Mouse (Mus musculus): ENCODE results near the gene Zfp658. TPM values are rescaled to one million over a fixed set of nuclear protein-coding genes. Genes with fewer than 3 reads are reported as not detected.
A peak's percentile ranks its signal among the peaks of the same experiment; 100 is the strongest.

Gene Zfp658
- total RNA-seq, 2 experiments from 2014 or later: not detected

- ATAC-seq (replicated peaks; ENCODE audit: low FRiP score, poor library complexity, severe bottlenecking): peak; percentile 86
Observed at GRCm38 (mm10) chr7:43579440-43580171, 17.6 kb downstream of the Zfp658 start, which contains the start of gene Zfp719. Gene Zfp719 (plus strand): TSS chr7:43579610.

DNA sequence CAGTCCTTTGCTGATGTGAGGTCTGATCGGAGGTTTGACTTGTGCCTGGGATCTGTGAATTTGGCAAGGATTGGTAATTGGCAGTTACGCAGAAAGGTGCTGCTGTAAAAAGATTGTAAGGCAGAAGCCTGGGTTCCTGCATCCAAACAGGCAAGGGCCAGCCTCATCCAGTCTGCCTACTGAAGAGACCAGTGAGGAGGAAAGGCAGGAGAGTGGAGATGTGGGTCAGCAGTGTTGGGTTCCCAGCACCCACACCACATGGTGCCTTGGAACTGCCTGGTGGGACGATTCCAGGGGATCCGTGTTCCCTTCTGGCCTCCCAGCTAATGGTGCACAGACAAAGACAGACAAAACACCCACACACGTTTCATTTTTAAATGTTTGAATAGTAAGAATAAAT, 18.5 kb downstream of the Zfp658 start:
- no peak for ATAC-seq (replicated peaks; ENCODE audit: low FRiP score, poor library complexity, severe bottlenecking)

DNA sequence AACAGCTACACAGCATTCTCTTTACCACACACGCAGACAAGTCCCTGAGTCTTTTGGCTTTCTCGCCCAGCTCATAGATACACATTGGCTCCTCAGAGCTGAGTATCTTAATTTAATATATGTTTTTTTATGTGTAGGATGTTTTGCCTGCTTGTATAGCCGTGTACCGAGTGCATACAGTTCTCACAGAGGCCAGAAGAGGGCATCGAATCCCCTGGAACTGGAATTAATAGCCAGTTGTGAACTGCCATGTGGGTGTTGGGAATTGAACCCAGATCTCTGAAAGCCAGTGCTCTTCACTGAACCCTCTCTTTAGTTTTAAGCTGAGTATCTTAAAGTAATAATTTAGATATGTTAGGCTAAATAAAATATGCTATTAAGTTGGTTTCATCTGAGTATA, 22.7 kb downstream of the Zfp658 start:
- no peak for ATAC-seq (replicated peaks; ENCODE audit: low FRiP score, poor library complexity, severe bottlenecking)

DNA sequence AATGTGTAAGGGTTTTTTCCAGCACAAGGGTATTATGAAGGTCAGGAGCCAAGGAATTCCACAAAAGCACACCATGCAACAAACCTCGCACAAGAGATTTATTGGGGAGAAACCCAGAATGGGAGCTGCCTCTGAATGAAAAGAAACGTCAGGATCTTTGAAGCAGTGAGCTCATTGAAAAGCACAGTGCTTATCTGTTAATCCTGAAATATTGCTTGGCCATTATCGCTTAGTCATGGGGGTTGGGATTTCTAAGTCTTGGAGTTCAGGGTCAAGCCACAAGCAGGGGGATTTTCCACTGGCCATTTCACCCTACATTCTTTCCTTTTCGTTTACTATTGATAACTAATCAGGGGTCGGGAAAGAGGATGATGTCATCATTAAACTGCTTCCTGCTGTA, 39.8 kb downstream of the Zfp658 start:
- no peak for ATAC-seq (replicated peaks; ENCODE audit: low FRiP score, poor library complexity, severe bottlenecking)

DNA sequence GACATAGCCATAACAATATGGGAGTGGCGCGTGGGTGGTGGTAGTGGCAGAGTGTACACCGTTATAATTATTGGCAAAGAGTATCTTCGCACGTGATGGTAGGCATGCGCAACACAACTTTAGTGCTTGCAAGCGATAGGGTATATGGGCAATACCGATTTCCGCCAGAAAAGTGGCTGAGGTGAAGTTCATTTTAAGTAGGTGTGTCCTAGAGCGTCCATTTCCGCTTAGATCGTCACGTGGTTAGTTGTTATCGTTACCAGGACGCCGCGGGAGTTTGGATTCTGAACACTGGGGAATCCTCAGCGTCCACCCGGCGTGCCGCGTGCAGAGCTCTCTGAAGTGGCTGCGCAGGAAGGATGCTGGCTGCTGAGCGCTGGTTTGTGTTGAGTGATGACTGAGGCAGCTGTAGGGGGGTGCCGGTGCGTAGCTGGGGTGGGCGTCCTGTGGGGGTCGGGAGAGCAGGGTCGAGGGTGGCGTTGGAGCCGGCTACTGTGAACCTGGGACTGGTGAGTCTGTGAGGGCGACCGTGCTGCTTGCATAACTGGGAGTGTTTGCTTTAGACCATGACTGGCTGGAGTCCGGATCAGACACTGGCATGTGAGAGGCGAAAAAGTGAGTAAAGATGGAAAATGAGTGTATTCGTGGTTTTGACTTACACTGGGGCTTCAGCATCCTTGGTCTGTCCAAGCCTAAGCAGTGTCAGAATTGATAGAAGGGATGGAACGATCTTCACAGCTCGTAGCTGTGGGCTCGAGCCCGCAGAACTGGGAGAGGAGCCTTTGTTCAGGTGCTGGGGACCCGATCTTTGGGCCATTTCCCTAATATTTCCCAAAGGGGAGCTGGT, 45.1 kb downstream of the Zfp658 start, which contains the start of gene Zfp819:
TSS of gene Zfp819 (plus strand) at position 274 of the 847 bp plus-strand sequence.
- ATAC-seq (replicated peaks; ENCODE audit: low FRiP score, poor library complexity, severe bottlenecking): no peak

DNA sequence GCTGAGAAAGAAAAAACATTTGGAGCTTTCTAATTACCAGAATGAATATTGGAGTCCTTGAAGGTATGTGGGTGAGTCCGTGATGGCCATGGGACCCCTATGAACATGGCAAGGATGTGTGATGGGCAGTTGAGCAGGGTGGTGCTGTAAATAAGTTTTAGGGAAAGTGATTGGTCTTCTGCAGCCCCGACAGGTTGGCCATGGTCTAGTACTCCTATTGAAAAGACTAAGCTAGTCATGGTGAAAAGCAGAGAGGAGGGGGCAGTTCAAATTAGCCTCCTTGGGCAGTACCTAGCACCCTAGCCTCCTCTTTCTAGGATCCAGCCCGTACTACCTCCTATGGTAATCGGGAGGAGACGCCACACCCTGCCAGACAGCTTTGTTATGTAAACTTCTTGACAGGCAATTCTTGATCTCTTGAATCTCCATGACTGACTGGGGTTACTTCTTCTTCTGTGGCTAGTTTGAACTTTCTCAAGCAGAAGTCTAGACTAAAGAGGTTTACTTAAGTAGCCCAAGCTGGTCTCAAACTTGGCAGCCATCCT, 45.8 kb downstream of the Zfp658 start:
- no peak for ATAC-seq (replicated peaks; ENCODE audit: low FRiP score, poor library complexity, severe bottlenecking)

GRCm38 (mm10) chr7:43608316-43608824, 46.3 kb downstream of the Zfp658 start:
- ATAC-seq (replicated peaks; ENCODE audit: low FRiP score, poor library complexity, severe bottlenecking): no peak

- ATAC-seq (replicated peaks; ENCODE audit: low FRiP score, poor library complexity, severe bottlenecking): no peak
Observed at GRCm38 (mm10) chr7:43613816-43614551, 51.9 kb downstream of the Zfp658 start.

DNA sequence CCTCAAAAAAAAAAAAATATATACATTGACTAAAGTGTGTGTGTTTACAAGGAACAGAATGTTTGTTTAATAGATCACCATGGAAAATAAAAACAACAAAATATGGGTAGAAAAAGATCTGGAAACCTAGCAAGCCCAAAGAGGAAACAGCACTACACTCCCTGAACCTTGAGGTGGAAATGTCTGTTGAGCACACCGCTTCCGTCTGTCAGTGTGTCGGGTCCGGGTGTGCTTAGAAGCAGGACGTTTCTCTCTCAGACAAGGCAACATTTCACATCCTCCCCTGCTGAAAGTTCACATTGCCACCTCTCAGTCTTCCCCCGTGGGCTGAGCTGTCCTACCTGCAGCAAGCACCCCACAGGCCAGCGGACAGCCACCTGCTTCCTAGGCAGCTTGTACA, 60.9 kb downstream of the Zfp658 start:
- no peak for ATAC-seq (replicated peaks; ENCODE audit: low FRiP score, poor library complexity, severe bottlenecking)

DNA sequence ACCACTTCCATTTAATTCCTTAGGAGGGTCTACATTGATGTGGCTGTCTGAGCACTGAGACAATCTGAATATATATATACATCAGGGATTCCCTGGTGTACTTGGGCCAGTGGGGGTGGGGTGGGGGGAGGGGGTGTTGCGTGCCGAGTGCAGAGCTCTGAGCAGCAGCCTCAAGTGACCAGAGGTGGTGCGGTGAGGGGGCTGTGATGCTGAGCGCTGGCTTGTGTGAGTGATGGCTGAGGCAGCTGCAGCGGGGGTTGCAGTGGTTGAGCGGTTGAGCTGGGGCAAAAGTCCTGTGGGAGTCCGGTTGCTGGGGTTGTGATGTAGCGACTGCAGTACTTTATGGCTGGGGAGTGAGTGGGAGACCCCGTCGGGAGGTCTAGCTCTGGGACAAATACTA, 61.8 kb downstream of the Zfp658 start:
- ATAC-seq (replicated peaks; ENCODE audit: low FRiP score, poor library complexity, severe bottlenecking): no peak

Other genes starting within 250 kb of the Zfp658 start
- 8.2 and 11.7 TPM in 2 replicates for gene Zfp715, start 249.0 kb upstream of the Zfp658 start, total RNA-seq (2015; ENCODE audit: low replicate concordance)
- gene Zfp715, start 249.0 kb upstream of the Zfp658 start, total RNA-seq (2017; ENCODE audit: low replicate concordance): 2.6 and 3.0 TPM in 2 replicates
- gene Siglecf, start 210.9 kb upstream of the Zfp658 start, total RNA-seq (2015; ENCODE audit: low replicate concordance): 2.3 and 7.7 TPM in 2 replicates
- 6.0 and 6.6 TPM in 2 replicates for gene Siglecf, start 210.9 kb upstream of the Zfp658 start, total RNA-seq (2017; ENCODE audit: low replicate concordance)
- gene Siglecg, start 154.1 kb upstream of the Zfp658 start, total RNA-seq (2015; ENCODE audit: low replicate concordance): 7.7 and 37.9 TPM in 2 replicates
- 5.2 and 10.9 TPM in 2 replicates for gene Siglecg, start 154.1 kb upstream of the Zfp658 start, total RNA-seq (2017; ENCODE audit: low replicate concordance)
- gene Lim2, start 134.6 kb upstream of the Zfp658 start, total RNA-seq (2015; ENCODE audit: low replicate concordance): 0.63 TPM in 1 of 2 replicates, not detected in the other
- gene Lim2, start 134.6 kb upstream of the Zfp658 start, total RNA-seq (2017; ENCODE audit: low replicate concordance): not detected in 2 replicates
- 157 and 163 TPM in 2 replicates for gene Nkg7, start 125.2 kb upstream of the Zfp658 start, total RNA-seq (2015; ENCODE audit: low replicate concordance)
- 21.2 and 38.3 TPM in 2 replicates for gene Nkg7, start 125.2 kb upstream of the Zfp658 start, total RNA-seq (2017; ENCODE audit: low replicate concordance)
- gene Cldnd2, start 121.5 kb upstream of the Zfp658 start, total RNA-seq (2015; ENCODE audit: low replicate concordance): not detected in 2 replicates
- not detected in 2 replicates for gene Cldnd2, start 121.5 kb upstream of the Zfp658 start, total RNA-seq (2017; ENCODE audit: low replicate concordance)
- gene Etfb, start 118.2 kb upstream of the Zfp658 start, total RNA-seq (2015; ENCODE audit: low replicate concordance): 38.8 and 72.3 TPM in 2 replicates
- 73.2 and 98.0 TPM in 2 replicates for gene Etfb, start 118.2 kb upstream of the Zfp658 start, total RNA-seq (2017; ENCODE audit: low replicate concordance)
- gene Gm45233, start 118.1 kb upstream of the Zfp658 start, total RNA-seq (2015; ENCODE audit: low replicate concordance): not detected in 2 replicates
- gene Gm45233, start 118.1 kb upstream of the Zfp658 start, total RNA-seq (2017; ENCODE audit: low replicate concordance): not detected in 2 replicates
- 2.5 and 3.7 TPM in 2 replicates for gene Vsig10l, start 99.1 kb upstream of the Zfp658 start, total RNA-seq (2015; ENCODE audit: low replicate concordance)
- 1.3 and 1.4 TPM in 2 replicates for gene Vsig10l, start 99.1 kb upstream of the Zfp658 start, total RNA-seq (2017; ENCODE audit: low replicate concordance)
- not detected in 2 replicates for gene Iglon5, start 72.2 kb upstream of the Zfp658 start, total RNA-seq (2015; ENCODE audit: low replicate concordance)
- not detected in 2 replicates for gene Iglon5, start 72.2 kb upstream of the Zfp658 start, total RNA-seq (2017; ENCODE audit: low replicate concordance)
- not detected in 2 replicates for gene 4931406B18Rik, start 56.3 kb upstream of the Zfp658 start, total RNA-seq (2015; ENCODE audit: low replicate concordance)
- not detected in 2 replicates for gene 4931406B18Rik, start 56.3 kb upstream of the Zfp658 start, total RNA-seq (2017; ENCODE audit: low replicate concordance)
- gene Cd33, start 17.8 kb upstream of the Zfp658 start, total RNA-seq (2015; ENCODE audit: low replicate concordance): 20.8 and 23.8 TPM in 2 replicates
- gene Cd33, start 17.8 kb upstream of the Zfp658 start, total RNA-seq (2017; ENCODE audit: low replicate concordance): 9.1 and 12.0 TPM in 2 replicates
- gene Zfp719, start 17.4 kb downstream of the Zfp658 start, total RNA-seq (2015; ENCODE audit: low replicate concordance): 0.19 and 4.6 TPM in 2 replicates
- 1.1 and 2.2 TPM in 2 replicates for gene Zfp719, start 17.4 kb downstream of the Zfp658 start, total RNA-seq (2017; ENCODE audit: low replicate concordance)
- gene Zfp819, start 44.9 kb downstream of the Zfp658 start, total RNA-seq (2015; ENCODE audit: low replicate concordance): not detected in 2 replicates
- gene Zfp819, start 44.9 kb downstream of the Zfp658 start, total RNA-seq (2017; ENCODE audit: low replicate concordance): not detected in 2 replicates
- not detected in 2 replicates for gene Ceacam18, start 72.5 kb downstream of the Zfp658 start, total RNA-seq (2015; ENCODE audit: low replicate concordance)
- gene Ceacam18, start 72.5 kb downstream of the Zfp658 start, total RNA-seq (2017; ENCODE audit: low replicate concordance): not detected in 2 replicates
- gene Siglece, start 97.9 kb downstream of the Zfp658 start, total RNA-seq (2015; ENCODE audit: low replicate concordance): 4.0 and 8.8 TPM in 2 replicates
- 5.5 and 6.4 TPM in 2 replicates for gene Siglece, start 97.9 kb downstream of the Zfp658 start, total RNA-seq (2017; ENCODE audit: low replicate concordance)
- gene Ctu1, start 109.8 kb downstream of the Zfp658 start, total RNA-seq (2015; ENCODE audit: low replicate concordance): 1.0 TPM in 1 of 2 replicates, not detected in the other
- 0.42 and 1.6 TPM in 2 replicates for gene Ctu1, start 109.8 kb downstream of the Zfp658 start, total RNA-seq (2017; ENCODE audit: low replicate concordance)
- gene Klk14, start 128.2 kb downstream of the Zfp658 start, total RNA-seq (2015; ENCODE audit: low replicate concordance): not detected in 2 replicates
- gene Klk14, start 128.2 kb downstream of the Zfp658 start, total RNA-seq (2017; ENCODE audit: low replicate concordance): not detected in 2 replicates
- not detected in 2 replicates for gene Klk13, start 150.3 kb downstream of the Zfp658 start, total RNA-seq (2015; ENCODE audit: low replicate concordance)
- gene Klk13, start 150.3 kb downstream of the Zfp658 start, total RNA-seq (2017; ENCODE audit: low replicate concordance): not detected in 2 replicates
- not detected in 2 replicates for gene Klk12, start 206.6 kb downstream of the Zfp658 start, total RNA-seq (2015; ENCODE audit: low replicate concordance)
- gene Klk12, start 206.6 kb downstream of the Zfp658 start, total RNA-seq (2017; ENCODE audit: low replicate concordance): not detected in 2 replicates
- gene Klk11, start 212.3 kb downstream of the Zfp658 start, total RNA-seq (2015; ENCODE audit: low replicate concordance): not detected in 2 replicates
- not detected in 2 replicates for gene Klk11, start 212.3 kb downstream of the Zfp658 start, total RNA-seq (2017; ENCODE audit: low replicate concordance)
- not detected in 2 replicates for gene Klk10, start 218.8 kb downstream of the Zfp658 start, total RNA-seq (2015; ENCODE audit: low replicate concordance)
- gene Klk10, start 218.8 kb downstream of the Zfp658 start, total RNA-seq (2017; ENCODE audit: low replicate concordance): not detected in 2 replicates
- gene Klk9, start 229.6 kb downstream of the Zfp658 start, total RNA-seq (2015; ENCODE audit: low replicate concordance): not detected in 2 replicates
- gene Klk9, start 229.6 kb downstream of the Zfp658 start, total RNA-seq (2017; ENCODE audit: low replicate concordance): not detected in 2 replicates
- 6.1 TPM in 1 of 2 replicates, not detected in the other for gene Klk8, start 235.3 kb downstream of the Zfp658 start, total RNA-seq (2015; ENCODE audit: low replicate concordance)
- gene Klk8, start 235.3 kb downstream of the Zfp658 start, total RNA-seq (2017; ENCODE audit: low replicate concordance): 0.56 and 8.3 TPM in 2 replicates
- not detected in 2 replicates for gene Klk7, start 249.0 kb downstream of the Zfp658 start, total RNA-seq (2015; ENCODE audit: low replicate concordance)
- gene Klk7, start 249.0 kb downstream of the Zfp658 start, total RNA-seq (2017; ENCODE audit: low replicate concordance): not detected in 2 replicates